Mouse (Mus musculus) ES-Bruce4 (cell line): Measurements from ENCODE around the gene Icosl. TPM values are rescaled to one million over a fixed set of nuclear protein-coding genes. Genes with fewer than 3 reads are reported as not detected.

ENCODE experiments used
- H3K27ac ChIP-seq: 2 replicates; pipeline ENCODE4 v1.5.1; 2012; ENCODE audit warnings: low read length, inconsistent platforms; ENCODE audit not compliant: insufficient read depth
- H3K27me3 ChIP-seq: 2 replicates; pipeline ENCODE4 v1.6.1; 2012; ENCODE audit warnings: mild to moderate bottlenecking, low read length, inconsistent platforms; ENCODE audit not compliant: control insufficient read depth, poor library complexity, insufficient read depth, severe bottlenecking
- H3K36me3 ChIP-seq: 2 replicates; pipeline ENCODE4 v1.6.1; 2012; ENCODE audit warnings: inconsistent platforms, mild to moderate bottlenecking, low read length, moderate library complexity; ENCODE audit not compliant: control insufficient read depth, poor library complexity, insufficient read depth, severe bottlenecking
- H3K4me1 ChIP-seq: one replicate; pipeline ENCODE4 v1.8.1; 2011; ENCODE audit warnings: low read length; ENCODE audit not compliant: control insufficient read depth, insufficient read depth
- H3K4me3 ChIP-seq: 2 replicates; pipeline ENCODE4 v1.5.1; 2011; ENCODE audit warnings: low read depth, mild to moderate bottlenecking, low read length
- H3K9ac ChIP-seq: 2 replicates; pipeline ENCODE4 v1.6.1; 2012; ENCODE audit warnings: low read depth, mild to moderate bottlenecking, inconsistent platforms; ENCODE audit not compliant: poor library complexity, severe bottlenecking
- H3K9me3 ChIP-seq: replicated peaks from 2 replicates; pipeline ENCODE4 v1.6.1; 2012; ENCODE audit warnings: mild to moderate bottlenecking, low read length, inconsistent platforms; ENCODE audit not compliant: control insufficient read depth, poor library complexity, insufficient read depth, severe bottlenecking
- CTCF ChIP-seq: IDR thresholded peaks from one replicate; pipeline ENCODE4 v1.8.1; 2011; ENCODE audit warnings: low read depth, low read length
- EP300 ChIP-seq: IDR thresholded peaks from 2 replicates; pipeline ENCODE4 v1.6.1; 2011; ENCODE audit warnings: low read depth, low read length; ENCODE audit not compliant: insufficient read depth
- POLR2A ChIP-seq: IDR thresholded peaks from one replicate; pipeline ENCODE4 v1.8.1; 2011; ENCODE audit warnings: low read length; ENCODE audit not compliant: insufficient read depth
- polyA plus RNA-seq: library from polyadenylated mRNA; stranded (reverse); fragments of >200 nt; gene quantifications from 2 replicates; pipeline ENCODE4 v1.2.4, GENCODE M21; 2011; ENCODE audit warnings: low read depth; ENCODE audit not compliant: missing spikeins, insufficient read depth, insufficient read length

Icosl gene
- polyA plus RNA-seq, 1 experiment, result 13.5 TPM

DNA sequence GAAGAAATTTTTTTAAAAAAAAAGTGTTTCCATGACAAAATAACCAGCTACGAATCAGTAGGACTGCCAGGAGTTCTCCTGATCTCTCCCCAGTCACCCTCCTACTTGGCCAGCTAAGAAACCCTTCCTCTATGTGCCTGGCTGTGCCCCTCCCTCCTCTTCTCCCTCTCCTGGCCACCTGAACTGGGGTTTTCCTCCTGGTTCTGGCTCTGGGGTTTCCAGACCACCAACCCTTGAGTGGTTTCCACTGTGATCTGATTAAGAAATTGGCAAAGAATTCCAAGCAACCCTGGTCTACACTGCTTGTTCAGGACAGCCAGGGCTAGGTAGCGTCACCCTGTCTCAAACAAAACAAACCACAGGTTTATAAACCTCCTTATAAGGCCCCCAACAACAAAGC, 59.5 kb downstream of the Icosl start:
- Histone ChIP-seq H3K27ac (no peak overlapping the region), H3K4me3 (no peak overlapping the region), H3K4me1 (no peaks in the 10 kb centered on the region), H3K27me3 (no peaks in the 10 kb centered on the region), H3K9ac (no peak overlapping the region), H3K9me3 (no peaks in the 10 kb centered on the region), H3K36me3 (no peaks in the 10 kb centered on the region)
- TF ChIP-seq POLR2A (no peak), EP300 (no peak), CTCF (no peak)

- H3K9ac ChIP-seq, result no peak overlapping the region
- TF ChIP-seq EP300 (no peak), CTCF (no peak), POLR2A (no peak)
- no peaks in the 10 kb centered on the region for H3K27me3 ChIP-seq
- no peaks in the 10 kb centered on the region for H3K36me3 ChIP-seq
- H3K27ac ChIP-seq, result no peak overlapping the region
- H3K4me1 ChIP-seq, result no peaks in the 10 kb centered on the region
- no peak overlapping the region for H3K4me3 ChIP-seq
- no peaks in the 10 kb centered on the region for H3K9me3 ChIP-seq
These were observed 60.3 kb downstream of the Icosl start for GRCm38 (mm10) chr10:78129423-78129822.

DNA sequence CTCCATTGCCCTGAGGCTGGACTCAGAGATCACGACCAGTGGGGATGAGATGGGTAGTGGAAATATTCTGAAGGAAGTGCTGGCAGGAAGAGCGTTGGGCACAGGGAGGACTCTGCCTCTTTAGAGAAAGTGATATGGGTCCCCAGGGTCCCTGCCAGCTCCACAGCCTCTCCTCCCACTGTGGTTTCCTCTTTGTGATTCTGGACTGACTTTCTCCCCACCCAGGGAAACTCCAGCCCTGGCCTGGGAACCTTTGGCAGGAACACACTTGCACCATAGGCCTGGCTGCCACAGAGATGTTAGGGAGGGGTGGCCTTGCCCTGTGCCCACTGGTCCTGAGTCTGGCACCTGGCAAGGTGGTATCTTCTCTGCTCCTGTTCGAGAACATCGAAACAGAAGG, 60.9 kb downstream of the Icosl start:
- Histone ChIP-seq H3K36me3 (no peaks in the 10 kb centered on the region), H3K27ac (no peak overlapping the region), H3K9ac (no peak overlapping the region), H3K9me3 (no peaks in the 10 kb centered on the region), H3K27me3 (no peaks in the 10 kb centered on the region), H3K4me1 (peaks cover 2% of the 10 kb centered on the region), H3K4me3 (no peak overlapping the region)
- TF ChIP-seq EP300 (no peak), CTCF (no peak), POLR2A (no peak)

Other genes with a start within 250 kb of the Icosl start
- not detected in 2 replicates for gene Krtap10-4, start 242.2 kb upstream of the Icosl start, polyA plus RNA-seq
- gene Krtap10-10, start 233.4 kb upstream of the Icosl start, polyA plus RNA-seq, result not detected in 2 replicates
- gene Gm36176, start 222.5 kb upstream of the Icosl start, polyA plus RNA-seq, result not detected in 2 replicates
- not detected in 2 replicates for gene Gm10318, start 216.4 kb upstream of the Icosl start, polyA plus RNA-seq
- not detected in 2 replicates for gene Gm3285, start 207.3 kb upstream of the Icosl start, polyA plus RNA-seq
- gene Lrrc3, start 166.8 kb upstream of the Icosl start, polyA plus RNA-seq, result 5.6 and 6.3 TPM in 2 replicates
- 0.07 TPM in 1 of 2 replicates, not detected in the other for gene Trpm2, start 98.7 kb upstream of the Icosl start, polyA plus RNA-seq
- gene 1810043G02Rik, start 90.8 kb upstream of the Icosl start, polyA plus RNA-seq, result 4.2 and 4.7 TPM in 2 replicates
- gene Pfkl, start 59.2 kb upstream of the Icosl start, polyA plus RNA-seq, result 100 and 102 TPM in 2 replicates
- 175 and 179 TPM in 2 replicates for gene Dnmt3l, start 27.4 kb upstream of the Icosl start, polyA plus RNA-seq
- gene Aire, start 25.7 kb upstream of the Icosl start, polyA plus RNA-seq, result 20.9 and 23.5 TPM in 2 replicates
- 16.6 and 23.8 TPM in 2 replicates for gene D10Jhu81e, start 100.5 kb downstream of the Icosl start, polyA plus RNA-seq
- 23.3 and 25.4 TPM in 2 replicates for gene Pwp2, start 115.8 kb downstream of the Icosl start, polyA plus RNA-seq
- gene Trappc10, start 175.3 kb downstream of the Icosl start, polyA plus RNA-seq, result 20.6 and 22.0 TPM in 2 replicates